Mouse (Mus musculus): ENCODE measurements around the gene Acp5. TPM values are rescaled to one million over a fixed set of nuclear protein-coding genes. Genes with fewer than 3 reads are reported as not detected.

Acp5 gene
- polyA plus RNA-seq, 1 experiment from 2014 or later = 13.3 TPM

- Histone ChIP-seq H3K4me1 (replicated peaks; ENCODE audit: control insufficient read depth, insufficient read depth, low read length) (peaks cover 7% of the 10 kb centered on the region; the same call in 1 of the 2 replicates), H3K4me3 (ENCODE audit: low read depth, low read length) (no peak overlapping the region), H3K27me3 (replicated peaks; ENCODE audit: control insufficient read depth, insufficient read depth, low read length) (no peaks in the 10 kb centered on the region), H3K36me3 (ENCODE audit: control insufficient read depth, insufficient read depth, low read length) (no peaks in the 10 kb centered on the region), H3K4me2 (ENCODE audit: low read length) (no peak overlapping the region), H3K9me3 (ENCODE audit: control insufficient read depth, low read length) (no peaks in the 10 kb centered on the region), H3K27ac (ENCODE audit: low read depth) (no peak overlapping the region), H3K9ac (ENCODE audit: low read length) (no peak overlapping the region)
- WGBS = 69% methylated on average over 7 of the region's 7 CpGs
- ATAC-seq (replicated peaks; ENCODE audit: low FRiP score, low TSS enrichment, low read depth) (no peak), DNase-seq (ENCODE audit: low spot score) (no peak)
These were observed 1.1 kb downstream of the Acp5 start for GRCm38 (mm10) chr9:22134246-22134890.

GRCm38 (mm10) chr9:22132220-22132619, 3.3 kb downstream of the Acp5 start:
- ATAC-seq (replicated peaks; ENCODE audit: low FRiP score, low TSS enrichment, low read depth) = peak; percentile 40; the same call in 1 of the 2 replicates
- Histone ChIP-seq H3K4me1 (replicated peaks; ENCODE audit: control insufficient read depth, insufficient read depth, low read length) (peaks cover 7% of the 10 kb centered on the region; the same call in 1 of the 2 replicates), H3K4me3 (ENCODE audit: low read depth, low read length) (peak overlapping the region; percentile 36), H3K27ac (ENCODE audit: low read depth) (no peak overlapping the region), H3K9me3 (ENCODE audit: control insufficient read depth, low read length) (no peaks in the 10 kb centered on the region), H3K9ac (ENCODE audit: low read length) (no peak overlapping the region), H3K36me3 (ENCODE audit: control insufficient read depth, insufficient read depth, low read length) (no peaks in the 10 kb centered on the region), H3K4me2 (ENCODE audit: low read length) (peak overlapping the region; percentile 74), H3K27me3 (replicated peaks; ENCODE audit: control insufficient read depth, insufficient read depth, low read length) (no peaks in the 10 kb centered on the region)
- no peak for DNase-seq (ENCODE audit: low spot score)
- 34% methylated on average over 11 of the region's 11 CpGs for WGBS

- H3K4me3 ChIP-seq (ENCODE audit: low read depth, low read length) = peak overlapping the region; percentile 36
- H3K27me3 ChIP-seq (replicated peaks; ENCODE audit: control insufficient read depth, insufficient read depth, low read length) = no peaks in the 10 kb centered on the region
- H3K9ac ChIP-seq (ENCODE audit: low read length) = peak overlapping the region; percentile 29; the same call in 1 of the 2 replicates
- peaks cover 7% of the 10 kb centered on the region; the same call in 1 of the 2 replicates for H3K4me1 ChIP-seq (replicated peaks; ENCODE audit: control insufficient read depth, insufficient read depth, low read length)
- no peak overlapping the region for H3K27ac ChIP-seq (ENCODE audit: low read depth)
- H3K9me3 ChIP-seq (ENCODE audit: control insufficient read depth, low read length) = no peaks in the 10 kb centered on the region
- H3K4me2 ChIP-seq (ENCODE audit: low read length) = peak overlapping the region; percentile 74
- WGBS = 1% methylated on average over 34 of the region's 35 CpGs
- ATAC-seq (replicated peaks; ENCODE audit: low FRiP score, low TSS enrichment, low read depth) (peak; percentile 74), DNase-seq (ENCODE audit: low spot score) (peak; percentile 68)
- no peaks in the 10 kb centered on the region for H3K36me3 ChIP-seq (ENCODE audit: control insufficient read depth, insufficient read depth, low read length)
These were observed 4.1 kb downstream of the Acp5 start for GRCm38 (mm10) chr9:22131226-22131981.

GRCm38 (mm10) chr9:22125246-22126027, 10.1 kb downstream of the Acp5 start:
- WGBS = 87% methylated on average over 15 of the region's 15 CpGs
- no peaks in the 10 kb centered on the region for H3K36me3 ChIP-seq (ENCODE audit: control insufficient read depth, insufficient read depth, low read length)
- no peaks in the 10 kb centered on the region for H3K4me1 ChIP-seq (replicated peaks; ENCODE audit: control insufficient read depth, insufficient read depth, low read length)
- ATAC-seq (replicated peaks; ENCODE audit: low FRiP score, low TSS enrichment, low read depth) (no peak), DNase-seq (ENCODE audit: low spot score) (no peak)
- no peak overlapping the region for H3K27ac ChIP-seq (ENCODE audit: low read depth)
- H3K9ac ChIP-seq (ENCODE audit: low read length) = no peak overlapping the region
- no peak overlapping the region for H3K4me2 ChIP-seq (ENCODE audit: low read length)
- no peaks in the 10 kb centered on the region for H3K9me3 ChIP-seq (ENCODE audit: control insufficient read depth, low read length)
- H3K4me3 ChIP-seq (ENCODE audit: low read depth, low read length) = no peak overlapping the region
- H3K27me3 ChIP-seq (replicated peaks; ENCODE audit: control insufficient read depth, insufficient read depth, low read length) = no peaks in the 10 kb centered on the region

- no peaks in the 10 kb centered on the region for H3K4me1 ChIP-seq (replicated peaks; ENCODE audit: control insufficient read depth, insufficient read depth, low read length)
- no peaks in the 10 kb centered on the region for H3K27me3 ChIP-seq (replicated peaks; ENCODE audit: control insufficient read depth, insufficient read depth, low read length)
- ATAC-seq (replicated peaks; ENCODE audit: low FRiP score, low TSS enrichment, low read depth) = no peak
- no peak overlapping the region for H3K9ac ChIP-seq (ENCODE audit: low read length)
- no peaks in the 10 kb centered on the region for H3K36me3 ChIP-seq (ENCODE audit: control insufficient read depth, insufficient read depth, low read length)
- H3K4me3 ChIP-seq (ENCODE audit: low read depth, low read length) = no peak overlapping the region
- H3K27ac ChIP-seq (ENCODE audit: low read depth) = no peak overlapping the region
- no peaks in the 10 kb centered on the region for H3K9me3 ChIP-seq (ENCODE audit: control insufficient read depth, low read length)
- 92% methylated on average over 3 of the region's 3 CpGs for WGBS
- H3K4me2 ChIP-seq (ENCODE audit: low read length) = no peak overlapping the region
- no peak for DNase-seq (ENCODE audit: low spot score)
These were observed 11.3 kb downstream of the Acp5 start for GRCm38 (mm10) chr9:22124169-22124568.

- WGBS = 84% methylated on average over 7 of the region's 7 CpGs
- Histone ChIP-seq H3K9me3 (ENCODE audit: control insufficient read depth, low read length) (no peaks in the 10 kb centered on the region), H3K27ac (ENCODE audit: low read depth) (no peak overlapping the region)
These were observed 12.4 kb downstream of the Acp5 start for GRCm38 (mm10) chr9:22123069-22123609.

GRCm38 (mm10) chr9:22122005-22122404, 13.5 kb downstream of the Acp5 start:
- Histone ChIP-seq H3K36me3 (ENCODE audit: control insufficient read depth, insufficient read depth, low read length) (no peaks in the 10 kb centered on the region), H3K4me3 (ENCODE audit: low read depth, low read length) (no peak overlapping the region), H3K9ac (ENCODE audit: low read length) (no peak overlapping the region), H3K27ac (ENCODE audit: low read depth) (no peak overlapping the region), H3K4me1 (replicated peaks; ENCODE audit: control insufficient read depth, insufficient read depth, low read length) (peaks cover 4% of the 10 kb centered on the region; the same call in 1 of the 2 replicates), H3K4me2 (ENCODE audit: low read length) (no peak overlapping the region), H3K27me3 (replicated peaks; ENCODE audit: control insufficient read depth, insufficient read depth, low read length) (no peaks in the 10 kb centered on the region), H3K9me3 (ENCODE audit: control insufficient read depth, low read length) (no peaks in the 10 kb centered on the region)
- 84% methylated on average over 3 of the region's 3 CpGs for WGBS
- ATAC-seq (replicated peaks; ENCODE audit: low FRiP score, low TSS enrichment, low read depth) (no peak), DNase-seq (ENCODE audit: low spot score) (no peak)

More at GRCm38 (mm10) chr9:22123069-22123609, 12.4 kb downstream of the Acp5 start:
- no peaks in the 10 kb centered on the region for H3K4me1 ChIP-seq (replicated peaks; ENCODE audit: control insufficient read depth, insufficient read depth, low read length)
- DNase-seq (ENCODE audit: low spot score) = no peak
- no peak overlapping the region for H3K4me3 ChIP-seq (ENCODE audit: low read depth, low read length)
- H3K36me3 ChIP-seq (ENCODE audit: control insufficient read depth, insufficient read depth, low read length) = no peaks in the 10 kb centered on the region
- ATAC-seq (replicated peaks; ENCODE audit: low FRiP score, low TSS enrichment, low read depth) = no peak
- H3K4me2 ChIP-seq (ENCODE audit: low read length) = no peak overlapping the region
- no peaks in the 10 kb centered on the region for H3K27me3 ChIP-seq (replicated peaks; ENCODE audit: control insufficient read depth, insufficient read depth, low read length)
- H3K9ac ChIP-seq (ENCODE audit: low read length) = no peak overlapping the region

GRCm38 (mm10) chr9:22121545-22121944, 14.0 kb downstream of the Acp5 start:
- Histone ChIP-seq H3K4me3 (ENCODE audit: low read depth, low read length) (no peak overlapping the region), H3K4me2 (ENCODE audit: low read length) (no peak overlapping the region), H3K27me3 (replicated peaks; ENCODE audit: control insufficient read depth, insufficient read depth, low read length) (no peaks in the 10 kb centered on the region), H3K4me1 (replicated peaks; ENCODE audit: control insufficient read depth, insufficient read depth, low read length) (peaks cover 4% of the 10 kb centered on the region; the same call in 1 of the 2 replicates), H3K36me3 (ENCODE audit: control insufficient read depth, insufficient read depth, low read length) (no peaks in the 10 kb centered on the region), H3K9me3 (ENCODE audit: control insufficient read depth, low read length) (no peaks in the 10 kb centered on the region), H3K9ac (ENCODE audit: low read length) (no peak overlapping the region), H3K27ac (ENCODE audit: low read depth) (no peak overlapping the region)
- ATAC-seq (replicated peaks; ENCODE audit: low FRiP score, low TSS enrichment, low read depth) = no peak
- DNase-seq (ENCODE audit: low spot score) = no peak
